Mouse (Mus musculus): ENCODE measurements at regions not wholly inside any gene's neighbourhood (a gene's known extent, or its start where the extent isn't known, plus 50 kb on each side); places are given as distances from the start of the nearest gene placed in this dataset.
"Not testable (repeated sequence)": the region's sequence is repeated elsewhere in the genome, so short reads cannot be mapped to it uniquely, and the experiment has no call there.

- not testable (repeated sequence) for DNase-seq
These were observed 339.0 kb downstream of the Dync2h1 start for GRCm38 (mm10) chr9:6845281-6845680.

DNA sequence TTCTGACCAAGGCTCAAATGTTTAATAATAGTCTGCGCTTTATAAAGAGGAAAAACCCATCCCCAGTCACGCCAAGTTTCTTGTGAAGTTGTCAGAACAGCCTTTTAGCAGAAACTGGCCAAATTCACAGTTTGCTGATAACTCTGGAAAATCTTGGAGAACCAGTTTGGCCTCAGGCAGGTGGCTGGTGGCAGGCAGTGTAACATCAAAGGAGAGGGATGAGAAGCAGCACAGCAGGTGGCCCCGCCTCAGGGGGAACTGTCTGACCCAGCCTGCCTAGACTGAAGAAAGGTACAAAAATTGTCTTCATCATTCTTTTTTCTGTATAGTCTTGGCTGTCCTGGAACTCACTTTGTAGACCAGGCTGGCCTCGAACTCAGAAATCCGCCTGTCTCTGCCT lies 349.3 kb downstream of the Dync2h1 start:
- DNase-seq, result not testable (repeated sequence)

DNA sequence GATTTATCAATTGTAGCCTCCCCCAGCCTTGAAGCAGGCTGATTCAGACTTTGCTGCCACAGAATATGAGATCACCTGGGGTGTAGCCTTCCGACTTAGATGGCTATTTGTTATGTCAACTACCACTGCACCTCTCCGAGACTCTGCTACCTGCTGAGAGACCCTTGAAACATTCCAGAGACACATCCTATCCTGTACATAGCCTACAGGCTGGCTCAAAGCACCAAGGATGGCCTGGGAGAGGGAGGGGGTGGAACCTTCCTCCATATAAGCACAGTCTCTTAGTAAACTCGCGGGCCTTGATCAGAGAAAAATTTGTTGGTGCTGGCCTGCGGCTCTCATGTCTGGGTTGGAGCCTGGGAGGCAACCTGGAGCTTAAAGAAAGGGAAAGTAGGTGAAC lies 349.8 kb downstream of the Dync2h1 start:
- DNase-seq, result no peak

GRCm38 (mm10) chr9:6832862-6833261 lies 351.4 kb downstream of the Dync2h1 start:
- no peak for DNase-seq

DNA sequence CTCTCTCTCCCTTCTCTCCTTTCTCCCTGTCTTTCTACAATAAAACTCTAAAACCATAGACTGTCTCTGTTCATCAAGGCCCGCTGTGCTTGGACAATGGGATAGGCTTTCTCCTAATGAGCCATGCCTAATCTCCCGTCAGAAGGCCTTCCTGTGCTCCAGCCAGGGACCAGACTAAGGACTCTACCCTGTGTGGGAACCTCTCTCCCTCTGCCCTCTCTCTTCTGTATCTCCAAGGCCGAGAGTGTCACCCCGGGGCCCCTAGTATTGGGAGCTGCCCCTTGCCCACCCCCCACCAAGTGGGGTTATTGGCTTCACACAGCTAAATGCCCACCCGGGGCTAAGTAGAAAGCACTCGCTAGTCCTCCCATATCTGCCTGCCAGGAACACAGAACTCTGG lies 352.6 kb downstream of the Dync2h1 start:
- DNase-seq, result not testable (repeated sequence)

DNA sequence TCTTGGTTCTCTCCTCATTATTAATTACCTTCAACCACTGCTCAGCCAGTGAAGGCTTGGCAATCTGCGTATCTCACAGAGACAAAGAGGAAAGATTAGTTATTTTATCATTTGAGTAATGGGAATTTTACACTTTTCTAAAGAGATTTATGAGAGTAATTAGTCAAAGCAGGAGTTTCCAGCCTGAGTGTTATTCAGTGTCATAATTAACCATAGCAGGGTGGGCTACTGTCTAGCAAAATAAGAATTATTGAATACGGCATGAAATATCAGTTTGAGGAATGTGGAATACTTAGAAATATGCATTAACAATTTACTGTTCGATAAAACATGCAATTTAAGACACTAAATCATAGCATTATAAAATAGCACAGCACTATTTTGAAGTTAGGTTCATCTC lies 357.7 kb downstream of the Dync2h1 start:
- no peak for DNase-seq

- DNase-seq, result no peak
These were observed 358.6 kb downstream of the Dync2h1 start for GRCm38 (mm10) chr9:6825609-6826008.

DNA sequence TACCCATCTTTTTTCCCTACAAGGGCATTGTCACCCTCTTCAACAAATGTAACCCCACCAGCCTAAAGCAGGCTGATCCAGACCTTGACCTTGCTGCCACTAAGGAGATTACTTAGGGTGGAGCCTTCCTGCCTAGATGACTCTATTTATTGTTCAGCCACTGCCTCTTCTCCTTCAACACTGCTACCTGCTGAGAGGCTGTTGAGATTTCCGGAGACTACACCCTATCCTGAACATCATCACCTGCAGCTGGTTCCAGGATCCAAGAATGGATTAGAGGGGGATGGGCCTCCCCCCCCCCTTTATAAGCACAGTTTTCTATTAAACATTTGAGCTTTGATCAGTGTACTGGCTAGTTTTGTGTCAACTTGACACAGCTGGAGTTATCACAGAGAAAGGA lies 360.3 kb downstream of the Dync2h1 start:
- DNase-seq, result not testable (repeated sequence)

- DNase-seq, result no peak
These were observed 360.7 kb downstream of the Dync2h1 start for GRCm38 (mm10) chr9:6823536-6823935.

DNA sequence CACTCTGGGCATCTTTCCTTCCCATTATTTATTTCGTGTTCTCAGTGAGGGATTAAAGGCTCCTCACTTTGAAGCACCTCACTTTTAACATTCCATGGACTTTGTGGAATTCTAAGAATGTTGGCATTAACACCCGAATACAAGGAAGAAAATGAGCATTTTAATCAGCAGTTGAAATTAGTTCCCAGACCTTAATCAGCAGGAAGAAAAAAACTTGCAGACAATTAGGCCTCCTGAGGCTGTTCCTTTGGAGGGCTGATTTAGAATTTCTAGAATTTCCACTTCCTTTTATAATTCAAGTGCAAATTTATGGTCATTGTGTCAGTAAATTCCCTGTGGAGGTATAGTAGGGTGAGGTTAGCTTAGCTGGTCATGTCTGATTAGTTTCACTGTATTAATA lies 407.6 kb downstream of the Dync2h1 start:
- no peak for DNase-seq

DNA sequence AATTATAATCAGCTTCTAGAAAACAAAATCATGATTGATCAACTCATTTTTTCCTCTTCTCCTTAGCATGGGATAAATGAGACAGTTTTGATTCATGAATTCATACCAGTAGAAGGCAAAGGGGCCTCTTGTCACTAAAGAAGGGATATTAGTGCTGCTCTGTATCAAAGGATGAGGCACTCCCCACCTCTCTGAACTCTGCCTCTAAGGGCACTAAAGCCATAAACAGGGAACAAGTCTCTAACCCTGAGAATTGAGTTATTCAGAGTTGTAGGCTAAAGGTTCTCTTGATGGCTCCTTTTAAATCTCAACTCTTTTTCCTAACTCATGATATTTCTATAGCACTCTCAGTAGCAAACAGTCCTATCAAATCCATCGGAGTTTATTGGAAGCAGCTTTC lies 442.8 kb downstream of the Dync2h1 start:
- no peak for DNase-seq

- DNase-seq, result no peak
These were observed 447.8 kb downstream of the Dync2h1 start for GRCm38 (mm10) chr9:6736411-6736810.

DNA sequence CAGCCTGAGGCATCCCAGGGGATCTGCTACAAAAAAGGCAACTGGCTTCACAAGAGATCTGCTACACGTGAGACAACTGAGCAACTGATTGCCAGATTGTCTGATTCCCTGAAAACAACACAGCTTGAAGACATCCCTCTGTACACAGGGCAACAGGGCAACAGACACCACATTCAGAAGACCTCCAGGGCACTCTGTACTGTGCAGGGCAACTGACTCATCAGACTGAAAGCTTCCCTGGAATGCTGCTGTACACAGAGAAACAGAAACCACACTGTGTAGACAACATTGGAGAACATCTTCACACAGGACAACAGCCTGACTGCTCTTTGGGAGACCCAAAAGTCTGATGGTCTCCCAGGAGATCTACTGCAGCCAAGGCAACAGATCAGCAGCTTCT lies 456.8 kb upstream of the Ddi1 start:
- no peak for DNase-seq

DNA sequence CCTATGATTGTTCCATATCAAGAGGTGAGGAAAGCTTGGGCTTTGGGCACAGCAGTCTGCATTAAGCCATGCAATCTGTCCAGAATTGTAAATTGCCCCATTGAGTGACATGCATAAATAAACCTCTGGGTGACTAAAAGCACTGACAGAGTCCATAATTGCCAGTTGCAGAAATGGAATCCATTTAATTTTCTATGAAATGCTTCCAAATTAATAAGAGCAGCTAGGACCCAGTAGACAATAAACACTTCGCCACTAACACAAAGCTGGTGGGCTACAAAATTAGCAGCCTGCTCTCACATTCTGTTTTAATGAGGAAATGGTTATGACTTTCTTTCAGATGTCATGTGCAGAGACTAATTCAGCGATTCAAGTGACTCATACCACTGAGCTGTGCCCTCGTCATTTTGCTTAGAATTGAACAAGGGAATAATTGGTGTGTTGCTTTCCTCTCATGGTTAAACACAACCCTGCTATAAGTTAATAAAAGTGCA lies 407.6 kb upstream of the Ddi1 start:
- DNase-seq, result no peak

- DNase-seq, result peak; percentile 29
These were observed 398.6 kb upstream of the Ddi1 start for GRCm38 (mm10) chr9:6668001-6668969.

GRCm38 (mm10) chr9:6665679-6666078 lies 396.0 kb upstream of the Ddi1 start:
- no peak for DNase-seq

DNA sequence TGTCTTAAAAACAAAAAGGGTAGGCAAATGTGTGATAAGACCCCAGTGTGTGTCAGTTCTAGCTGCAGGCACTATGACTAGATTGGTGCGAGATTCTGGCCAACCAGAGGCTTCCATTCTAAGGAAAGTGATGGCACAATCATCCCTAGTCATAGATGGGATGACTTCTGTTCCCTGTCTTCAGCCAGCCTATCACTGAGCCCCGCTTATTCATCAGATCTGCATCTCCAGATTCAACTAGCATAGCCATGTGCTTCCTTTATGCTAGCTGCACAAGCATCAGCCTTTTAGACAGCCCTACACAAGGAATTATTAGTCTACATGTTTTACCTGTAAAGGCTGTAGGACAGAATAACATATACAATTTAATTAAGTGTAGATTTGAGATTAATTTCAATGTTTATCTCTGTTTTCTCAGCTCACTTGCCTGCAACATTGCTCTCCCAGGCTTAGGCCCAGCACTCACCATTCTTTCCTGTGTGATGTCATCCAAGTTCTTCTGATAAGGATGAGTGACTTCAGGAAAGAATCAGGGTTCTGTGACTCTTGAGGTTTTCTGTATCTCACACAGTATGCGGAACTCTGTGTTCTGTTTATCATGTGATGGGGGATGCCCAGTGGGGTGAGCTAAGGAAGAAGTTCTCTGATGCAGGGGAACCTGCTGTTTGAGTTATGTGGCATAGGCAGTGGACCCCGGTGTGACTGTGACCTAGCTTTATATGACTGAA lies 382.8 kb upstream of the Ddi1 start:
- DNase-seq, result no peak

- no peak for DNase-seq
These were observed 382.1 kb upstream of the Ddi1 start for GRCm38 (mm10) chr9:6651572-6652236.

GRCm38 (mm10) chr9:6645796-6646309 lies 376.2 kb upstream of the Ddi1 start:
- DNase-seq, result no peak

- DNase-seq, result no peak
These were observed 375.7 kb upstream of the Ddi1 start for GRCm38 (mm10) chr9:6645321-6645720.

- DNase-seq, result no peak
These were observed 347.5 kb upstream of the Ddi1 start for GRCm38 (mm10) chr9:6617155-6617554.

- DNase-seq, result no peak
These were observed 339.6 kb upstream of the Ddi1 start for GRCm38 (mm10) chr9:6609284-6609627.
